Mouse (Mus musculus) liver, embryonic 16.5 days (tissue): ENCODE data around the gene Gin1. TPM values are rescaled to one million over a fixed set of nuclear protein-coding genes. Genes with fewer than 3 reads are reported as not detected.

Source experiments
- ATAC-seq: fragments of 200-750 bp; cut with Nextera tagmentation; 2 replicates; pipeline ENCODE4 v1.8.0; 2017; ENCODE audit warnings: low read depth, mild to moderate bottlenecking, moderate number of reproducible peaks, moderate library complexity
- H3K27ac ChIP-seq: fragments of 300-500 bp; sonication (generic); 2 replicates; pipeline ENCODE4 v1.5.1; 2014; ENCODE audit warnings: mild to moderate bottlenecking, low read length
- H3K27me3 ChIP-seq: fragments of 300-500 bp; sonication (generic); 2 replicates; pipeline ENCODE4 v1.6.1; 2014; ENCODE audit warnings: low read depth, low read length, mixed read lengths; ENCODE audit not compliant: control insufficient read depth, insufficient read depth
- H3K36me3 ChIP-seq: fragments of 300-500 bp; sonication (generic); 2 replicates; pipeline ENCODE4 v1.6.1; 2014; ENCODE audit warnings: mild to moderate bottlenecking; ENCODE audit not compliant: control insufficient read depth, insufficient read depth
- H3K4me1 ChIP-seq: fragments of 300-500 bp; sonication (generic); 2 replicates; pipeline ENCODE4 v1.6.1; 2014; ENCODE audit warnings: low read depth, low read length, mixed read lengths; ENCODE audit not compliant: control insufficient read depth
- H3K4me2 ChIP-seq: fragments of 300-500 bp; sonication (generic); 2 replicates; pipeline ENCODE4 v1.6.1; 2014; ENCODE audit warnings: low read depth, low read length, mixed read lengths
- H3K4me3 ChIP-seq: fragments of 300-500 bp; sonication (generic); 2 replicates; pipeline ENCODE4 v1.5.1; 2014; ENCODE audit warnings: low read depth, mild to moderate bottlenecking, low read length
- H3K9ac ChIP-seq: fragments of 300-500 bp; sonication (generic); 2 replicates; pipeline ENCODE4 v1.6.1; 2014; ENCODE audit warnings: low read depth, low read length
- H3K9me3 ChIP-seq: fragments of 300-500 bp; sonication (generic); replicated peaks from 2 replicates; pipeline ENCODE4 v1.6.1; 2016; ENCODE audit warnings: low read length; ENCODE audit not compliant: control insufficient read depth
- whole genome bisulfite sequencing: fragments of 180-500 bp; shearing (Covaris S2); extraction: QIAGEN DNeasy Blood & Tissue Kit; methylation state at CpG from one replicate; pipeline ENCODE4 v1.1.7; 2014; ENCODE audit not compliant: insufficient replicate concordance; 5-methylcytosine and 5-hydroxymethylcytosine counted together
- polyA plus RNA-seq: library from polyadenylated mRNA; unstranded; fragments of >200 nt; fragmentation: Nextera tagmentation; extraction: Ambion mirVana; gene quantifications from 2 replicates; pipeline ENCODE4 v1.2.1, GENCODE M21; 2015

The Gin1 gene
- polyA plus RNA-seq, 1 experiment from 2014 or later = 11.2 TPM

DNA sequence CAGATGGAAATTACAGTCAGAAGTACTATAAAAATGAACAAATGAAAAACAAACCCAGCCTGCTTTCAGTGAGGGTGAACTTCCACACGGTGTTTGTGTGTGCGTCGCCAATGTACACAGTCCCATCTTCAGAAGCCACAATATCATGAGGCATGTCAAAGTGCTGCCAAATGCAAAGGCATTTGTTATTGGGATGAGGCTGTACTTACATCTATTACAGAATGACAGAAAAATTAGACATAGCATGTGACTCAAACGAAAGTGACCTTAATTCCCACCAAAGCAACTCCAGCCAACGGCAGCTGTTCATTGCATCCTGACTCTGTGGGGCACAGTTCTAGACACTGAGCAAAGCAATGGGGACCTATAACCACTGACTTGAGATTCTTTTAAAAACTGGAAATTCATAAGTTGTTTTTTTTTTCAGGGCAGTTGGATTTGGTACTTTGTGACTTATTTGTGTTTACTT is 64.4 kb downstream of the Gin1 start:
- H3K4me3 ChIP-seq = no peak overlapping the region
- WGBS = 80% methylated on average over 5 of the region's 5 CpGs
- H3K36me3 ChIP-seq = no peaks in the 10 kb centered on the region
- no peak overlapping the region for H3K4me2 ChIP-seq
- no peaks in the 10 kb centered on the region for H3K4me1 ChIP-seq
- H3K9ac ChIP-seq = no peak overlapping the region
- no peak overlapping the region for H3K27ac ChIP-seq
- H3K27me3 ChIP-seq = no peaks in the 10 kb centered on the region
- ATAC-seq = no peak
- no peaks in the 10 kb centered on the region for H3K9me3 ChIP-seq

Other genes starting within 250 kb of the Gin1 start
- 43.7 and 51.3 TPM in 2 replicates for gene D1Ertd622e, start 108.1 kb upstream of the Gin1 start, polyA plus RNA-seq
- 11.1 and 11.4 TPM in 2 replicates for gene Ppip5k2, start 239 bp downstream of the Gin1 start, polyA plus RNA-seq